ENCODE assay signal across 8 mouse cellular contexts in genomic region chr13:60175490-60176135, GRCm38 (mm10). TPM values are rescaled to one million over a fixed set of nuclear protein-coding genes. Genes with fewer than 3 reads are reported as not detected.
A peak's percentile ranks its signal among the peaks of the same experiment; 100 is the strongest.
DNase-seq lines count a peak whose midpoint lies in the region; ATAC-seq and TF ChIP-seq lines count a peak whose summit lies in the region.

No protein-coding gene starts in this region.

- TF ChIP-seq EP300 in ES-Bruce4 (IDR thresholded peaks at IDR 0.05; ENCODE audit: insufficient read depth, low read depth, low read length) = no peak

- peak overlapping the region; percentile 93 for H3K9ac ChIP-seq in ES-Bruce4 (ENCODE audit: low read depth, poor library complexity, severe bottlenecking)
- H3K9ac ChIP-seq in embryonic facial prominence, embryonic 11.5 days (replicated peaks; ENCODE audit: low read length) = peak overlapping the region; percentile 99
- H3K9ac ChIP-seq in heart, embryonic 15.5 days = peak overlapping the region; percentile 95
- peak overlapping the region; percentile 98 for H3K9ac ChIP-seq in midbrain, embryonic 12.5 days (replicated peaks)

- DNase-seq in cerebellum, postnatal 36 days = peak; percentile 5 to 6
- peak; percentile 52 for DNase-seq in embryonic facial prominence, embryonic 11.5 days (ENCODE audit: low spot score)
- peak; percentile 61 for DNase-seq in kidney, postnatal 14 days
- DNase-seq in B cell, adult 2 months = no peak

- no peak for ATAC-seq in cerebellum, adult (ENCODE audit: insufficient number of reproducible peaks, low FRiP score, low TSS enrichment)
- no peak for ATAC-seq in embryonic facial prominence, embryonic 11.5 days (replicated peaks; ENCODE audit: insufficient number of reproducible peaks, low FRiP score, low TSS enrichment, low read depth)
- no peak; the same call in 1 of the 2 replicates for ATAC-seq in heart, embryonic 15.5 days (replicated peaks; ENCODE audit: insufficient number of reproducible peaks, insufficient read depth, low FRiP score, low read depth)
- ATAC-seq in midbrain, embryonic 12.5 days (ENCODE audit: low FRiP score, low read depth) = no peak

- WGBS in embryonic facial prominence, embryonic 11.5 days = under 1% methylated on average over 59 of the region's 59 CpGs
- under 1% methylated on average over 59 of the region's 59 CpGs for WGBS in heart, embryonic 15.5 days
- WGBS in midbrain, embryonic 12.5 days = under 1% methylated on average over 58 of the region's 59 CpGs

- H3K4me3 ChIP-seq in ES-Bruce4 (ENCODE audit: low read depth, low read length) = peak overlapping the region; percentile 68
- H3K4me3 ChIP-seq in embryonic facial prominence, embryonic 11.5 days (ENCODE audit: low read depth, low read length) = peak overlapping the region; percentile 97
- peak overlapping the region; percentile 83 for H3K4me3 ChIP-seq in heart, embryonic 15.5 days
- peak overlapping the region; percentile 80 for H3K4me3 ChIP-seq in midbrain, embryonic 12.5 days

- H3K27me3 ChIP-seq in ES-Bruce4 (ENCODE audit: control insufficient read depth, insufficient read depth, low read length, poor library complexity, severe bottlenecking) = no peaks in the 10 kb centered on the region
- 0 out of 2 replicates have a peak, but pooled peaks cover 2% of the 10 kb centered on the region for H3K27me3 ChIP-seq in embryonic facial prominence, embryonic 11.5 days (ENCODE audit: control insufficient read depth, insufficient read depth, low read length)
- H3K27me3 ChIP-seq in heart, embryonic 15.5 days = peaks cover 8% of the 10 kb centered on the region; the same call in 1 of the 2 replicates
- peaks cover 22% of the 10 kb centered on the region for H3K27me3 ChIP-seq in midbrain, embryonic 12.5 days

- H3K4me2 ChIP-seq in embryonic facial prominence, embryonic 11.5 days (ENCODE audit: low read depth, low read length) = peak overlapping the region; percentile 74
- peak overlapping the region; percentile 88 for H3K4me2 ChIP-seq in heart, embryonic 15.5 days
- H3K4me2 ChIP-seq in midbrain, embryonic 12.5 days (replicated peaks) = peak overlapping the region; percentile 79

- no peaks in the 10 kb centered on the region for H3K9me3 ChIP-seq in ES-Bruce4 (replicated peaks; ENCODE audit: control insufficient read depth, insufficient read depth, low read length, poor library complexity, severe bottlenecking)
- H3K9me3 ChIP-seq in embryonic facial prominence, embryonic 11.5 days (replicated peaks; ENCODE audit: control insufficient read depth, low read length) = no peaks in the 10 kb centered on the region
- H3K9me3 ChIP-seq in heart, embryonic 15.5 days (replicated peaks) = no peaks in the 10 kb centered on the region
- no peaks in the 10 kb centered on the region for H3K9me3 ChIP-seq in midbrain, embryonic 12.5 days

- no peak overlapping the region for H3K27ac ChIP-seq in ES-Bruce4 (ENCODE audit: insufficient read depth, low read length)
- H3K27ac ChIP-seq in embryonic facial prominence, embryonic 11.5 days (replicated peaks; ENCODE audit: low read depth, low read length) = peak overlapping the region; percentile 100
- H3K27ac ChIP-seq in heart, embryonic 15.5 days = peak overlapping the region; percentile 98
- peak overlapping the region; percentile 99 for H3K27ac ChIP-seq in midbrain, embryonic 12.5 days (replicated peaks)

- TF ChIP-seq CTCF in ES-Bruce4 (IDR thresholded peaks at IDR 0.05; ENCODE audit: low read depth, low read length) = no peak

- TF ChIP-seq POLR2A in ES-Bruce4 (IDR thresholded peaks at IDR 0.05; ENCODE audit: insufficient read depth, low read length) = no peak

- no peaks in the 10 kb centered on the region for H3K36me3 ChIP-seq in ES-Bruce4 (ENCODE audit: control insufficient read depth, insufficient read depth, low read length, poor library complexity, severe bottlenecking)
- H3K36me3 ChIP-seq in embryonic facial prominence, embryonic 11.5 days (replicated peaks; ENCODE audit: control insufficient read depth, insufficient read depth, low read depth, low read length) = no peaks in the 10 kb centered on the region
- no peaks in the 10 kb centered on the region for H3K36me3 ChIP-seq in heart, embryonic 15.5 days
- H3K36me3 ChIP-seq in midbrain, embryonic 12.5 days = no peaks in the 10 kb centered on the region

- no peaks in the 10 kb centered on the region for H3K4me1 ChIP-seq in ES-Bruce4 (ENCODE audit: control insufficient read depth, insufficient read depth, low read length)
- no peaks in the 10 kb centered on the region; the same call in 1 of the 2 replicates for H3K4me1 ChIP-seq in embryonic facial prominence, embryonic 11.5 days (ENCODE audit: control insufficient read depth, insufficient read depth, low read length)
- H3K4me1 ChIP-seq in heart, embryonic 15.5 days (replicated peaks) = peaks cover 27% of the 10 kb centered on the region
- peaks cover 46% of the 10 kb centered on the region for H3K4me1 ChIP-seq in midbrain, embryonic 12.5 days

RNA-seq across cellular contexts. Expression of gene Gas1, which starts 1.6 kb away (rescaled TPM):
- polyA plus RNA-seq in ES-Bruce4 (2011; ENCODE audit: insufficient read depth, insufficient read length, low read depth, missing spikeins) = 2.6 and 3.5 TPM in 2 replicates
- polyA plus RNA-seq in embryonic facial prominence, embryonic 11.5 days (2014; fragmentation: Nextera tagmentation; extraction: Ambion mirVana) = 151 and 157 TPM in 2 replicates
- polyA plus RNA-seq in heart, embryonic 15.5 days (2015; fragmentation: Nextera tagmentation; extraction: Ambion mirVana) = 37.2 and 47.7 TPM in 2 replicates
- polyA plus RNA-seq in midbrain, embryonic 12.5 days (2016; fragmentation: Nextera tagmentation; extraction: Ambion mirVana) = 121 and 123 TPM in 2 replicates

Comparison
In these comparisons a context has a peak if more than half of its experiments do, and no peak if none do; other contexts are left out.
1. DNase-seq: peak in cerebellum, postnatal 36 days (2 of 2), embryonic facial prominence, embryonic 11.5 days (single experiment) and kidney, postnatal 14 days (single experiment); none in B cell, adult 2 months (0 of 2).
2. Peak in every context shown above with its lines, with median percentiles within 50 percentile points of each other: H3K4me3 ChIP-seq, H3K9ac ChIP-seq and H3K4me2 ChIP-seq.